Mouse (Mus musculus) kidney, adult 2 months (tissue): ENCODE measurements at regions not wholly inside any gene's neighbourhood (a gene's known extent, or its start where the extent isn't known, plus 50 kb on each side); places are given as distances from the start of the nearest gene placed in this dataset.
A peak's percentile ranks its signal among the peaks of the same experiment; 100 is the strongest.

ENCODE experiments used
- DNase-seq: peaks from one replicate; pipeline ENCODE4 v3.0.0; 2021
- H3K27ac ChIP-seq: fragments of 200-500 bp; 2 replicates; pipeline ENCODE4 v1.5.1; 2012; ENCODE audit warnings: low read depth, low read length, control low read depth, inconsistent platforms; ENCODE audit not compliant: insufficient read depth
- H3K27me3 ChIP-seq: fragments of 200-500 bp; replicated peaks from 2 replicates; pipeline ENCODE4 v1.6.1; 2012; ENCODE audit warnings: mild to moderate bottlenecking, moderate library complexity, low read length, inconsistent platforms; ENCODE audit not compliant: control insufficient read depth, insufficient read depth
- H3K36me3 ChIP-seq: fragments of 200-500 bp; 2 replicates; pipeline ENCODE4 v1.6.1; 2012; ENCODE audit warnings: mild to moderate bottlenecking, moderate library complexity, low read length, inconsistent platforms; ENCODE audit not compliant: control insufficient read depth, insufficient read depth
- H3K4me1 ChIP-seq: fragments of 200-500 bp; 2 replicates; pipeline ENCODE4 v1.6.1; 2011; ENCODE audit warnings: low read length; ENCODE audit not compliant: control insufficient read depth, insufficient read depth
- H3K4me3 ChIP-seq: fragments of 200-500 bp; 2 replicates; pipeline ENCODE4 v1.5.1; 2011; ENCODE audit warnings: mild to moderate bottlenecking, low read depth, low read length, control low read depth; ENCODE audit not compliant: insufficient read depth
- CTCF ChIP-seq: fragments of 200-500 bp; conservative IDR thresholded peaks from 2 replicates; pipeline ENCODE4 v1.5.1; 2011; ENCODE audit warnings: low read depth, mild to moderate bottlenecking, control low read depth, low read length, moderate library complexity, mixed read lengths; ENCODE audit not compliant: insufficient read depth, insufficient read length
- POLR2A ChIP-seq: fragments of 200-500 bp; IDR thresholded peaks from one replicate; pipeline ENCODE4 v1.6.1; 2011; ENCODE audit warnings: low read depth, low read length, control low read depth
- WGBS: fragments of 180-500 bp; shearing (Covaris S2); methylation state at CpG from one replicate; pipeline ENCODE4 v1.1.7; 2018; 5-methylcytosine and 5-hydroxymethylcytosine counted together

DNA sequence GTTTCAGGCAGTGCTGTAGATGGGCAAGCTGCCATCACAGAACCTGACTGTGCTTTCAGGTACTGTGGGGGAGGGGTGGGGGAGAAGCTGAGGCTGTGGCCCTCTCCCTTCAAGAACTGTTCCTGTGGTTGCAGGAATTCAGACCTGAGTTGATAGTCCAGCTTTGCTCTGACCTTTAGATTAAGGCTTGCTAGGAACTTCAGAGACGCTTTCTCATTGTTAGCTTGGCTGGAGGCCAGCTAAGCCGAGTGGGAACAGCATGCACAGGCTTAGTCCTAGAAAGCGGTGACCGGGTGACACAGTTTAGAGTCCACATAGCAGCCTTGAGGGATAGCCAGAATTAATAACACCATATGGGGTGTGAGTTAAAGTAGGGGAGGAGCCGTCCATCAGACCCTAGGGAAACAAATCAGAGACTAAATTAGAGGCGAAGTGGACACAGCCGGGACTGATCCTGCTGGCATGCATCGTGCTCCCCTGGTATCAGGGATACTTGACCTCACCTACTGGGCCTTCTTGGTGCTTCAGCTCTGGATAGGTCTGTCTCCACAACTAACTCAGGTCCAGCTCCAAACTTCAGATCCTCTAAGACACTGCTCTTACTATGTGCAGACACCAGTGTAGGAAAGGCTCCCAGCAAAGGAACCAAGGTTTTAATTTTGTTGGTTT, 175.7 kb upstream of the Lcorl start:
- H3K4me1 ChIP-seq: no peaks in the 10 kb centered on the region; the same call in 1 of the 2 replicates
- H3K4me3 ChIP-seq: no peak overlapping the region
- WGBS: 19% methylated on average over 8 of the region's 8 CpGs
- no peaks in the 10 kb centered on the region for H3K36me3 ChIP-seq
- H3K27me3 ChIP-seq: no peaks in the 10 kb centered on the region
- no peak overlapping the region for H3K27ac ChIP-seq
- no peak for TF ChIP-seq POLR2A
- no peak for TF ChIP-seq CTCF
- peak; percentile 75 for DNase-seq

DNA sequence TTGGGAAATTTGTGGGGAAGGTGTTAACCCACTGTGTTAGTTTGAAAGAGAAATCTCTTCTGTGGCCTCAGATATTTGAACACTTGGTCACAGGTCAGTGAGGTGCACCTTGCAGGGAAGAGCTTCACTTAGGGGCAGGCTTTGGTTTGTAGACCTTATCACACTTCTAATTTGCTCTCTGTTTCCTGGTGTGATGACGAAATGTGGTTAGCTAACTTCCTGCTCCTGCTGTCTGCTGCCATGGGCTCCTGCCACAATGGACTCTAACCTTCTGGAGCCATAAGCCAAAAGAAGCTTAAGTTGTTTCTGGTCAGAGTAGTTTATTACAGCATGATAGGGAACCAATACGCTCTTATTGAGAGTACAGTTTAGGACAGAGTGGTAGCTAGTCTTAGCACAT, 174.8 kb upstream of the Lcorl start:
- H3K4me1 ChIP-seq: no peaks in the 10 kb centered on the region; the same call in 1 of the 2 replicates
- no peak for DNase-seq
- no peak overlapping the region for H3K27ac ChIP-seq
- no peaks in the 10 kb centered on the region for H3K27me3 ChIP-seq
- TF ChIP-seq CTCF (no peak), POLR2A (no peak)
- WGBS: 79% methylated on average over 2 of the region's 2 CpGs
- no peak overlapping the region for H3K4me3 ChIP-seq
- no peaks in the 10 kb centered on the region for H3K36me3 ChIP-seq

- WGBS: 14% methylated on average over 3 of the region's 3 CpGs
- Histone ChIP-seq H3K27ac (no peak overlapping the region), H3K27me3 (no peaks in the 10 kb centered on the region), H3K4me1 (no peaks in the 10 kb centered on the region), H3K36me3 (no peaks in the 10 kb centered on the region), H3K4me3 (no peak overlapping the region)
- no peak for DNase-seq
- TF ChIP-seq POLR2A: no peak
- no peak for TF ChIP-seq CTCF
Measured at GRCm38 (mm10) chr5:46024138-46024537, 166.7 kb upstream of the Lcorl start.

- TF ChIP-seq POLR2A (no peak), CTCF (no peak)
- H3K36me3 ChIP-seq: no peaks in the 10 kb centered on the region
- H3K27me3 ChIP-seq: no peaks in the 10 kb centered on the region
- DNase-seq: no peak
- H3K4me1 ChIP-seq: no peaks in the 10 kb centered on the region
- H3K4me3 ChIP-seq: no peak overlapping the region
- no peak overlapping the region for H3K27ac ChIP-seq
- 37% methylated on average over 6 of the region's 6 CpGs for WGBS
Measured at GRCm38 (mm10) chr5:46023456-46023855, 166.0 kb upstream of the Lcorl start.

DNA sequence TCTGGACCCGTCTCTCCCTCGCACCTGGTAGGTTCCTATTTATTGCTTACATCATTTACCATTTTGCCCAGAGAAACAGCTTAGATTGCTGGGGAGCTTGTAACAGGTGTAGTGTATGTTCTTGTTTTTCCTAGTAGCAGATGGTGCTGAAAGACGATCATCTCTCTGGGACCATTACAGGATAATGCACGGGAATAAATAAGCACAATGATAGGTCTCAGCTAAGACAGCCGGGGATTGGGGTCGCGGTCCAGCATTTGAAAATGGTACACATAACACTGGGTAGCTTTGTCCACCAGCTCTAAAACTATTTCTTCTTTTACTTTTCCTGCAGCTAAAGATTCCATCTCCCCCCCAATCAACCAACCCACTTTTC, 164.6 kb upstream of the Lcorl start:
- TF ChIP-seq POLR2A (no peak), CTCF (no peak)
- Histone ChIP-seq H3K27ac (no peak overlapping the region), H3K4me1 (no peaks in the 10 kb centered on the region), H3K36me3 (no peaks in the 10 kb centered on the region), H3K4me3 (no peak overlapping the region), H3K27me3 (no peaks in the 10 kb centered on the region)
- 72% methylated on average over 7 of the region's 7 CpGs for WGBS
- DNase-seq: no peak

DNA sequence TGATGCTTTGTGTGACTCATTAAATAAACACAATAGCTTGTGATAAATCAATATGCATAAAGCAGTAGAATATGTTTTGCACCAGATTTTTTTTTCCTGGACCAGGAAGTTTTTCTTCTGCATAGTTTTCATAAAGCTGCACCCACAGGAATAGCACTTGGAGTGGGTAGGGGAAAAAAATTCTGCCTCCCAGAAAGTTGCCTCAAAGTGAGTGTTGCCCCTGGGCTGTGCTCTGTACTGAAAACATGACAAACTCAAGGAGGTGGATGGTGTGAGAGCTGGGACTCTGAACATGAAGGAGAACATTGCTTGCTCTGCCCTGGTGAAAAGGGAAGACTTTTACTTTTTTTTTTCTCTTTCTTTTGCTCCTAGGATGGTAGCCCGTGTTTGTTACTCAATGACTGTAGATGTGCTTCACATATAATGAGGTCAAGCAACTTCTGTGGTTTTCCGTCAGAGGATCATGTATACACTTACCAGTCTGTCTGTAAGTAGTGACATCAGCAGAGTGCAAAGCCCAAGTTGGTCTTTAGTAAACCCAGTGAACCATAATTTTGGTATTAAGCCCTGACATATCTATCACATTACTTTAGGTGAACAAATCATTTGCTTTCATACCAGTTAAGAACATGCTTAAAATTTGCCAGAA, 164.1 kb upstream of the Lcorl start:
- no peaks in the 10 kb centered on the region for H3K4me1 ChIP-seq
- H3K36me3 ChIP-seq: no peaks in the 10 kb centered on the region
- H3K27ac ChIP-seq: no peak overlapping the region
- DNase-seq: no peak
- TF ChIP-seq CTCF (no peak), POLR2A (no peak)
- no peaks in the 10 kb centered on the region for H3K27me3 ChIP-seq
- H3K4me3 ChIP-seq: no peak overlapping the region
- WGBS: 58% methylated on average over 2 of the region's 2 CpGs

DNA sequence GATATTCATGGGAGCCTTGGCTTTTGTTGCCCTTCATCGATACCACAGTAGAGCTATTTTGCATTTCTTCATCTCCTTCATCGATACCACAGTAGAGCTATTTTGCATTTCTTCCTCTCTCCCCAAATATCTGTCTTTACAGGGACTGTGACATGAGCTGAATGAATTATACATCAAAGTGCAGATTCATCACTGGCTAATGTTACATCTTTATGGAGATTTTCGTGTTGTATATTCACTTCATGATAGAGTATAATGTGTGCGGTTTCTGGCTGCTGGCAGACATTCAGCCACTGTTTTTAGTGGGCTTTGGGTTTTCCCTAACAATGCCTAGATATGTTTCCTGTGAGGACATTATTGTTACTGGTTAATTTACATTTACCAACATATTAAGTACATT, 162.8 kb upstream of the Lcorl start:
- DNase-seq: no peak
- Histone ChIP-seq H3K4me3 (no peak overlapping the region), H3K27ac (no peak overlapping the region), H3K27me3 (no peaks in the 10 kb centered on the region), H3K36me3 (no peaks in the 10 kb centered on the region), H3K4me1 (no peaks in the 10 kb centered on the region)
- TF ChIP-seq CTCF (no peak), POLR2A (no peak)
- 82% methylated on average over 4 of the region's 4 CpGs for WGBS
